Mouse (Mus musculus): Measurements from ENCODE around the gene Upk3b.
A peak's percentile ranks its signal among the peaks of the same experiment; 100 is the strongest.

Gene Upk3b

GRCm38 (mm10) chr5:136073526-136073925 lies 35.2 kb downstream of the Upk3b start:
- no peak for DNase-seq (ENCODE audit: low spot score in 2 of 2)

GRCm38 (mm10) chr5:136075076-136075475 lies 36.8 kb downstream of the Upk3b start:
- DNase-seq (ENCODE audit: low spot score in 2 of 2), result no peak

GRCm38 (mm10) chr5:136076284-136076683 lies 38.0 kb downstream of the Upk3b start:
- DNase-seq (ENCODE audit: low spot score in 2 of 2), result no peak

- DNase-seq (ENCODE audit: low spot score in 2 of 2), result no peak
These were observed 38.8 kb downstream of the Upk3b start for GRCm38 (mm10) chr5:136077001-136077550.

GRCm38 (mm10) chr5:136078136-136078535 lies 39.8 kb downstream of the Upk3b start:
- no peak for DNase-seq (ENCODE audit: low spot score in 2 of 2)

- no peak for DNase-seq (ENCODE audit: low spot score in 2 of 2)
These were observed 44.0 kb downstream of the Upk3b start for GRCm38 (mm10) chr5:136082345-136082744.

- peak; percentile 93 to 96 for DNase-seq (ENCODE audit: low spot score in 2 of 2)
These were observed 45.4 kb downstream of the Upk3b start, which contains the start of gene Rasa4 for GRCm38 (mm10) chr5:136083669-136084107. TSS of gene Rasa4 (plus strand) at chr5:136083916.

- DNase-seq (ENCODE audit: low spot score in 2 of 2), result no peak
These were observed 46.0 kb downstream of the Upk3b start for GRCm38 (mm10) chr5:136084144-136084881.

GRCm38 (mm10) chr5:136084891-136085651 lies 46.8 kb downstream of the Upk3b start:
- DNase-seq (ENCODE audit: low spot score in 2 of 2), result peak; percentile 35 to 43

GRCm38 (mm10) chr5:136086290-136086689 lies 48.0 kb downstream of the Upk3b start:
- DNase-seq (ENCODE audit: low spot score in 2 of 2), result no peak

GRCm38 (mm10) chr5:136088821-136089575 lies 50.7 kb downstream of the Upk3b start:
- DNase-seq (ENCODE audit: low spot score in 2 of 2), result no peak

- DNase-seq (ENCODE audit: low spot score in 2 of 2), result no peak
These were observed 53.6 kb downstream of the Upk3b start for GRCm38 (mm10) chr5:136091927-136092326.

GRCm38 (mm10) chr5:136094249-136095010 lies 56.1 kb downstream of the Upk3b start:
- no peak for DNase-seq (ENCODE audit: low spot score in 2 of 2)

- no peak for DNase-seq (ENCODE audit: low spot score in 2 of 2)
These were observed 56.8 kb downstream of the Upk3b start for GRCm38 (mm10) chr5:136095089-136095488.

Data from spleen, postnatal 36 days (tissue).